Mouse (Mus musculus) liver, postnatal 0 days (tissue): ENCODE data around the gene Zcchc3.

Source experiments
- CTCF ChIP-seq: sonication (generic); IDR thresholded peaks from 2 replicates; pipeline ENCODE4 v1.5.1; 2016; ENCODE audit warnings: antibody characterized with exemption, low read depth
- EP300 ChIP-seq: IDR thresholded peaks from 2 replicates; pipeline ENCODE4 v1.6.1; 2016; ENCODE audit warnings: antibody characterized with exemption, low read depth, mild to moderate bottlenecking

DNA sequence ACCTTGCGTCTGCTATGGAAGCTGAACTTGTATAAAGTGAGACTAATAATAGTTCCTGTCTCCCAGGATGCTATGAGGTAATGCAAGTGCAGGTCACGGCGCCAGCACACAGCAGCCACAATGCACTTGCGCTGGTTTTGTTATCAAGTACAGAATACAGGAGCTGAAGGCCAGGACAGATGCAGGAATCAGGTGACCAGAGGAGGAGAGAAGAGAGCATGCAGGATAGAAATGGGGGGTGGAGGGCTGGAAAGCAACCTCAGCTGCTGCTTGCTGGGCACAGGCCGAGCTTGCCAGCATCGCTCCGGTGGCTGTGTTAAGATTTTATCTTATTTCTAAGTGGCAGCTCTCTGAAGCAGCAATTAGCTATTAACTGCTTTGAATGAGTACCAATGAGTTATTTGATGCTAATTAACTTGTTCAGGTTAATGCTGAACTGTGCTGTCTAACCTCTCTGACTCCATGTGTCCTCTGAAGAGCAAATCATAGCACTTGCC lies 21.6 kb upstream of the Zcchc3 start:
- TF ChIP-seq CTCF, result no peak
- TF ChIP-seq EP300, result no peak
